1 mouse cellular context compared by ENCODE assay signal in the genomic region with DNA sequence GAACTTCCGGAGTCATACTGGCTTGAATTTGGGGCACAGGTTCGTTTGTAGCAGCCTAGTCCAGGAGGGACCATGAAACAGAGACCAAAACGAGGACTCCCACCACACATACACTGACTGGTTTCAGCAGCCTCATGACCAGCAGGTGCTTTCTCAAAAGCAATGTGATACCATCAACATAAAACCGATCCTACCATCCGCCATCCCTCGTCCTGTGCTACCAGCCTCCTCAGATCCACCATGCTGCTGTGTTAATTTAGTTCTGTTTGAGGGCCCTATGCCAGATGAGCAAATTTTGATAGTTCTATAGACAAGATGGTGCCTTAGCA.
TF ChIP-seq lines count a peak whose summit lies in the region.

No protein-coding gene starts in this region.

TF ChIP-seq in CH12.LX, 34 proteins besides CTCF, POLR2A, EP300 and RAD21 (continued from another document):
- TF ChIP-seq IRF4 (IDR thresholded peaks at IDR 0.05; ENCODE audit: low read depth, low read length) (0 out of 2 replicates have a peak, but pooled peaks have one; percentile 4), ETS1 (conservative IDR thresholded peaks at IDR 0.05; ENCODE audit: low read depth, low read length) (no peak), SMC3 (IDR thresholded peaks at IDR 0.05; ENCODE audit: low read depth, low read length) (no peak), TBP (conservative IDR thresholded peaks at IDR 0.05; ENCODE audit: low read depth, low read length) (no peak), USF2 (conservative IDR thresholded peaks at IDR 0.05; ENCODE audit: low read depth, low read length) (no peak), E2F4 (IDR thresholded peaks at IDR 0.05; ENCODE audit: insufficient replicate concordance, low read depth, low read length) (no peak), MYC (IDR thresholded peaks at IDR 0.05; ENCODE audit: low read depth, low read length) (peak; percentile 57; the same call in 1 of the 2 replicates), RCOR1 (conservative IDR thresholded peaks at IDR 0.05; ENCODE audit: low read depth, low read length) (no peak), ELF1 (IDR thresholded peaks at IDR 0.05; ENCODE audit: low read depth, low read length) (0 out of 2 replicates have a peak, but pooled peaks have one; percentile 26), HCFC1 (IDR thresholded peaks at IDR 0.05; ENCODE audit: low read depth, low read length) (no peak), KAT2A (IDR thresholded peaks at IDR 0.05; ENCODE audit: insufficient replicate concordance, low read length) (no peak), NRF1 (IDR thresholded peaks at IDR 0.05; ENCODE audit: low read depth, low read length) (no peak), MAFK (IDR thresholded peaks at IDR 0.05; ENCODE audit: insufficient replicate concordance, low read length) (no peak)
TF ChIP-seq in CH12.LX: peak in this region for 10.
